Mouse (Mus musculus) bone marrow, adult 2 months (tissue): ENCODE results near the gene Ctnnd1.

Experiments used
- CTCF ChIP-seq: fragments of 200-500 bp; IDR thresholded peaks from 2 replicates; pipeline ENCODE4 v1.5.1; 2011; ENCODE audit warnings: low read length, control low read depth; ENCODE audit not compliant: control insufficient read depth, insufficient read depth
- POLR2A ChIP-seq: fragments of 200-500 bp; IDR thresholded peaks from 2 replicates; pipeline ENCODE4 v1.6.1; 2011; ENCODE audit warnings: low read depth, mild to moderate bottlenecking, control low read depth, low read length, borderline replicate concordance; ENCODE audit not compliant: control insufficient read depth

GRCm38 (mm10) chr2:84650464-84651195, at the start of gene Ctnnd1:
- TF ChIP-seq CTCF: no peak
- no peak for TF ChIP-seq POLR2A
